Mouse (Mus musculus) left cerebral cortex, postnatal 25 days (tissue): ENCODE data around the gene Grik4. TPM values are rescaled to one million over a fixed set of nuclear protein-coding genes. Genes with fewer than 3 reads are reported as not detected.
A peak's percentile ranks its signal among the peaks of the same experiment; 100 is the strongest.

Experiments used
- DNase-seq, 2 experiments: peaks; one replicate each; pipeline ENCODE4 v3.0.0; 2022; ENCODE audit warnings: low spot score in 2 of 2, mixed read lengths in 1 of 2
- intact Hi-C: fragments of 180-260 bp; cut with DNase I; formaldehyde crosslinking; loops from one replicate; pipeline ENCODE4 v1.15.1; 2025
- total RNA-seq, 2 experiments: library from RNA; stranded (reverse); gene quantifications; 2 replicates each; pipeline ENCODE4 v1.2.3; 2021

Gene Grik4
- total RNA-seq, 2 experiments from 2014 or later, result 17.7 to 18.5 TPM

DNA sequence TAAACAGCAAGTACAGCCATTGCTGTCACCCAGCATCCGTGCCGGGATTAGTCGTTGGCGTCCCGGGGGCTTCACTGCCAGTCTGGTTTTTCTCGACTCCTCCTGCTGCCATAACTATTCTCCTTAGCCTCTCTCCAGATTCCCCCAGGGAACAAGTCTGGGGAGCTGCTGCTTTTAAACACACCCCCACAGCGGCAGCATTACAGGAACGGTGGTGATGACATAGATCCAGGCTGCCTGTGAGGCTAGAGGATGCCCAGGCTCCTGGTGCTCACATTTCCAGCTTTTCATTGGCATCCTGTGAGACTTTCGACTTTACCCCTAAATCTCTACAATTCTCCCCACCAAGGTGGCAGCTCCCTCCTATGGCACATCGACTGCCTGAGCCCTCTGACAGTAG lies 297.5 kb downstream of the Grik4 start:
- intact Hi-C loops, result loop anchor here (10.0 kb wide), 1 partner anchor 322 kb away; no protein-coding TSS in a partner anchor
- DNase-seq, result peak; percentile 23 to 74

DNA sequence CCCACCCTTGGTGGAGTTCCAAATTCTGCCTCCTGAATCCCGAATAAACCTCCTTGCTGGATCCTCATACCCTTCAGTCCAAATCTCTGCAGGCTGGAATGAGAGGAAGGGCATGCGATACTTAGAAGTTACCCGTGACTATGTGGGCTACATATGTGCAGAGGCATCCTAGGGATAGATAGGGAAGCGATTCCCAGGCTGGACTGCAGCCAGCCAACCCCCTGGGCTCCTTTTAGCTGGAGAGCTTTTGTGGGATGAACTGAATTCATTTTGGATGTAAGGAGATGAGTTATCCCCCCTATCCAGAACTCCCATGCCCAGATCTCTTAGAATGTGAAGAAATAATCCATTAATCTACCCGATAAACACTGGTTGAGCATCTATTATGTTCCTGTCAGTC lies 299.1 kb downstream of the Grik4 start:
- intact Hi-C loops, result loop anchor here (10.0 kb wide), 1 partner anchor 320 kb away; no protein-coding TSS in a partner anchor
- peak in 1 of 2 experiments; percentile 71 for DNase-seq

DNA sequence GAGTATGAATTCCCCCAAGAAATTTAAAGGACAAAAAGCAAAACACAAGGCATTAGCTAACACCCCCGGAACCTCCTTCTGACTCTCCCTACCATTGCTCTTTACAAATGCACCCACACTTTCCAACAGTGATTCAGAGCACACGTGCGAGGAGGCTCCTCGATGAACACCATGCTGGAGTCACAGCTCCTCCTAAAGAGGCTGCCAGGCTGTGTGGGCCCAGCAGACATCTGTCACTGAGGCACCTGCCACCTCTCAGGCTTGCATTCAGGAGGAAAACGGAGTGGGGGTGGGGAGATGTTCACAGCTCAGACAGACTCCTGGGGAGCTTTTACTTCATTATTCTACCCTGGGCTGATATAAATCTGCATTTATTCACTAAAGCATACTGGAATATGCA lies 301.5 kb downstream of the Grik4 start:
- DNase-seq, result peak; percentile 84 to 96
- intact Hi-C loops, result loop anchor here (10.0 kb wide), 1 partner anchor 318 kb away; no protein-coding TSS in a partner anchor

GRCm38 (mm10) chr9:42641550-42642117 lies 302.7 kb downstream of the Grik4 start:
- DNase-seq, result no peak
- intact Hi-C loops, result loop anchor here (10.0 kb wide), 1 partner anchor 317 kb away; no protein-coding TSS in a partner anchor

DNA sequence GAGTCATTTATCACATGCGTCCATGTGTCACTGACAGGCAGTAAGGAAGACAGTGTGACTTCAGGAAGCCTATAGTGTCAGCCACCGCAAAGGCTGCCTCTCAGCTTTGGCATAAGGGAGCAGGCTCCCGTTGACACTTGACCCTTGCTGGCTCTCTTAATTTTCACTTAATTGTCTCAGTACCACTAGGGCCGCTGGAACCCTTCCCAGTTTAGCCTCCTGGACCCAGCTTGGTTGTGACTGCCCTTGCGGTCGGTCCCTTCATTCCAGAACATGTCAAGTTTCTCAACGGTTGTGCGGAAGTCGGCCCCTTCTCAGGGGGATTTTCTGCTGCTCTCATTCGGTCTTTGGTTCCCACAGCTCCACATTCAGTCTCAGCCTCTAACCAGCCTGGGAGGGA lies 307.8 kb downstream of the Grik4 start:
- DNase-seq, result no peak

GRCm38 (mm10) chr9:42631479-42631878 lies 312.8 kb downstream of the Grik4 start:
- no peak for DNase-seq
- intact Hi-C loops, result no loop called here

More for the DNA sequence above, 307.8 kb downstream of the Grik4 start:
- intact Hi-C loops, result no loop called here

DNA sequence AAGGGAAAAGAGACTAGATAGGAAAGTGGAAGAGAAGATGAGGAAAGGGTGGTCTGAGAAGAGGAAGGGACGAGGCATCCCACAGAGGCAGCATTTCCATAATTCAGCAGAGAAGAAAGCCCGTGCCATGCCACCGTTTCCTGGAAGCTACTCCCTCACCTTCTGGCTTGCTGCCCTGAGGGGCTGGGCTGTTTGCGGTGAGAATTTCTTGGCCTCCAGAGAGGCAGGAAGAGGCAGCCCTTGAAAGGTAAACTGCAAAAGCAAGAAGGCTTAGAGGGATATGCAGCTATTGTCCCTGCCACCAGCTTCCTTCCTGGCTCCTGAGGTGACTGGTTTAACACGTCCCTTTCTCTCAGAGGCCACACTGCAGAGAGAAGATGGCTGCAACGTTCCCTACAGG lies 316.7 kb downstream of the Grik4 start:
- no peak for DNase-seq
- intact Hi-C loops, result no loop called here

GRCm38 (mm10) chr9:42627146-42627545 lies 317.1 kb downstream of the Grik4 start:
- no peak for DNase-seq
- intact Hi-C loops, result no loop called here

DNA sequence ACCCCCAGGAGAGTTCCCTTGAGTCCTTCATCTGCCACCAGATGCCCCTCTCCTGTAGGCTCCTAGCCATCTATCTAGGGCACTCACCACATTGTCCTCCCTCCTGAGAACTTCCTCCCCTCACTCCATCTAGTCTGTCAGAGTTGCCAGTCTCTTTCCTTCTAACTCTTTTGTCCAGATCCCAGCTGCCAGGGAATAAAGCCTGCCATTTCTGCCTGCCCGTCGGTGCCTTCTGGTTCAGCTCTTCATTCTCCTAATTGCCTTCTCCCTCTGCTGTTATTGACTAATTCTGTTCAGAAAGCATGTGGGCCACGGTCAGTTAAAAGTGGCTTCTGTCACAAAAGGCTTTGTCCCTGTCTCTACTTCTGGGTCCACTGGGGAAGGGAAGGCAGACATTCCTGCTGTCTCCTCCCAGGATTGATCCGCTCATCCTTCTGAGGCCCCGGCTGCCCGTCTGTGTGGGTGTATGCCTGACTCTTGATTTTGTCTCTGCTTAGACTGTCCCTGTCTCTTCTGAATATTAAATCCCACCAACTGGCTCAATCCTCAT lies 318.0 kb downstream of the Grik4 start:
- DNase-seq, result no peak
- intact Hi-C loops, result no loop called here

DNA sequence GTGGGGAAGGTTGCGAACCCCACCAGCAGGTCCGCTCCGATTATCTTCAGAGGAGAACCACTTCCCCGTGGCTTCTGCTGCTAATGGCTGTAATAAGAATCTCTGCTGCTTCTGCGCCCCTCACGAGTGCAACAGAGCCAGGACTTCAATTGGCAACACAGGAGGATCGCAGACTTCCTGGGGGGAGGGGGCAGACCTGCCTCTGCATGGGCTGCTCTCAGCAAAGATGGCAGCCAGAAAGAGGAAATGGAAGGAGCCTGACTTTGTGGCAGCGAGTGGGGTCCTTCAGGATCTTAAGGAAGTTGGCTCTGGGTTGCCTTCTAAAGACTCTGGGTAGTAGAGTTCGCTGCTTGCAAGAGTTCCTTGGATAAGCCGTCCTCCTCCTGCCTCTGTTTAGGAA lies 329.9 kb downstream of the Grik4 start:
- intact Hi-C loops, result no loop called here

DNA sequence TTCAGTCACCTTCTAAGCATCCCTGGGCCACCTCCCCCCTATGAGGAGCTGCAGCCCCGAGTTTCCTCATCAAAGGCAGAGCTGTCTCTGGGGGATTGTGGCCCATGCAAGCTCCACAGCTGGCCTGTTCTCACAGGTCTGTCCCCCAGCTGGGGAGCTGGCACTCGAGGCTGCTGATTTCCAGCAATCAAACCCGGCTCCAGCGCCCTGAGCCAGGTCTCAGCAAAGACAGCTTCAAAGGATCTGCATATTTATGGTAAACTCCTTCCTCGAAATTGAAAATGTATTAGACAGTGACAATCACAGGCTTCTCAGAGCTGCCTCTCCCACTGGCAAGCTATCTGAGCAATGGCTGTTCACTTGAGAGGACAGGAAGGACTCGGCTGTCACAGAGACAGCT lies 330.5 kb downstream of the Grik4 start:
- intact Hi-C loops, result no loop called here
- no peak for DNase-seq

More for the DNA sequence above, 329.9 kb downstream of the Grik4 start:
- no peak for DNase-seq

DNA sequence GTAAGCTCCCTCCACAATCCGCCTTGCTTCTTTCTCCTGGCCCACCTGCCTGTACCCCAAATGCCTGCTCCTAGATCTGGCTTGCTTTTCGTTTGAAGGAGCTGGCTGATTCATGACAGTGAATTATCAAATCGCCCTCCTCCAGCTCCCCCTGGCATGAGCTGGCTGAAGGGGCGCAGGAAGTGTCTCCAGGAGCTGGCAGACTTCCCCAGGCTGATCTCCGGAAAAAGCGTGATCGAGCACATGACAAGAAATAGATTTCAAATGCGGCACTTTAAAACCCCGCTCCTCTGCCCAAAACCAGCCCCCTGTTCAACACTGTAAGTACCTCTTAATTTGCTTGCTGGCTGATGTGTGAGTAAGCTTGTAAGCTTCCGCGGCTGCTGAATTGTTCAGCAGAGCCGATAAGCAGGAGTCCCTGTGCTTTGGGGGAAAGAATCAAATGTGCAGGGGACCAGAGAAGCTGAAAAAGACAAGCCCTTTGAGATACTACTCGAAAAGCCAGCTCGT lies 331.8 kb downstream of the Grik4 start:
- peak in 1 of 2 experiments; percentile 50 for DNase-seq
- intact Hi-C loops, result no loop called here

- intact Hi-C loops, result no loop called here
- DNase-seq, result no peak
Observed at GRCm38 (mm10) chr9:42601445-42601844, 342.8 kb downstream of the Grik4 start.

GRCm38 (mm10) chr9:42597525-42597924 lies 346.8 kb downstream of the Grik4 start:
- DNase-seq, result peak in 1 of 2 experiments; percentile 28
- intact Hi-C loops, result no loop called here

DNA sequence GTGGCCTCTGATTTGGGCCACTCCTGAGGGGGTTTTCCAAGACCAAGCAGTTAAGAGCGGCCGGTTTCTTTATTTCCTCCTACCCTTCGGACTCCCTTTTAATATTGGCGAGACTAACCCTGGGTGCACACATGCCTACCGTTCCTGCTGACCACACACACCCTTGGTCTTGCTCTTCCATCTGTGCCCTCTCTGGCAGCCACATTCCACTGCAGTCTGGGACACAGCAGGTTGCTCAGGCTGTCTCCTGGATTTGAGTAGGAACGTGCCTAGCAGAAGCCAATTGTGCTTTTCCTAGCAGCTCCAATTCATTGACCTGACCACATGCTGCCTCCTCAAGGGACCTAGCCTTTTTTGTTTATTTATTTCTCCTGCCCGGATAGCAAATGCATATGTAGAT lies 365.8 kb downstream of the Grik4 start:
- intact Hi-C loops, result no loop called here
- DNase-seq, result no peak

- intact Hi-C loops, result no loop called here
- DNase-seq, result no peak
Observed at GRCm38 (mm10) chr9:42578106-42578505, 366.2 kb downstream of the Grik4 start.

- intact Hi-C loops, result loop anchor here (2.0 kb wide), 1 partner anchor 371 kb away; the partner anchor contains the start of gene Grik4
- peak; percentile 18 to 62 for DNase-seq
Observed at GRCm38 (mm10) chr9:42573616-42574350, 370.5 kb downstream of the Grik4 start.

DNA sequence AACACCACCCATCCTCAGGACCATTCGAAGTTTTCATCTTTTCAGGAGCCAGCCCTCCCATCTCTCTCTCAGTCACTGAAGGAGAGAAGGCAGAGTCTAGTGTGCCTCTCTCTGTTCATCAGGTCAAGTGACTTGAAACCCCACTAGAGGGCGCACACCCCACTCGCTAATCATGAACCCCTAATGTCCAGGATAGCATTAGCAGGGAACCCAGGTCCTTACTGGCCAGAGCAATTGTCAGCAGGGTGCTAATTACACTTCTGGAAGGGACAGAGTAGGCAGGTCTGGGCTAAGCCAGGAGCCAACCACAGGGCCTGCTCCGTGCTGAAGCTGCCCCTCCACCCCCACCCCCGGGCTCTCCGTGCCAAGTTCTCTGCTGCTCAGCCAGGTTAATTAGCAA lies 371.1 kb downstream of the Grik4 start:
- DNase-seq, result peak; percentile 61 to 68

DNA sequence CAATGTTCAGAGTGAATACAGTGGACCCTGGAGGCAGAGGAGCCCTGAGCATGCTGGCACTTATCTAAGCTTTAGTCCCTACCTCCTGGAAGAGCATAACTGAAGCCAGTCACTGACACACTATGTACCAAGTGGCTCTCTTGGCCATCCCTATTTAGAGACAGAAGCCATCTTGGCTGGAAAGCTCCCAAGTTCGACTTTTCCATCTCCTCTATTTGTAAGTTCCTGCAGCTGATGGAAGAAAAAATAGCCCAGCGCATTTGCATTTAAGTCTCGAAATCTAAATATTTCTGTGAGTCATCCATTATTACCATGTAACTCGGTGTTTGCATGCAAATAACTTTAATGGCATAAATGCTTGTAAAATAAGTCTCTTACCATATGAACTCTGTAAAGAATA lies 378.4 kb downstream of the Grik4 start:
- DNase-seq, result peak in 1 of 2 experiments; percentile 74

More for the DNA sequence above, 371.1 kb downstream of the Grik4 start:
- intact Hi-C loops, result loop anchor here (2.0 kb wide), 1 partner anchor 372 kb away; the partner anchor contains the start of gene Grik4

GRCm38 (mm10) chr9:42555186-42555585 lies 389.1 kb downstream of the Grik4 start:
- intact Hi-C loops, result loop anchor here (10.0 kb wide), 1 partner anchor 230 kb away; no protein-coding TSS in a partner anchor

More for the DNA sequence above, 378.4 kb downstream of the Grik4 start:
- intact Hi-C loops, result no loop called here

More at GRCm38 (mm10) chr9:42555186-42555585, 389.1 kb downstream of the Grik4 start:
- DNase-seq, result no peak
